Mouse (Mus musculus) WW6 (cell line): ENCODE results near the gene Rasgrp3.

Source experiments
- DNase-seq: peaks from one replicate; pipeline ENCODE4 v3.0.0-alpha.2; 2013; ENCODE audit warnings: low read depth, low spot score

Gene Rasgrp3

GRCm38 (mm10) chr17:75538431-75538830 lies 102.7 kb downstream of the Rasgrp3 start:
- no peak for DNase-seq

- DNase-seq, result no peak
These were observed 103.4 kb downstream of the Rasgrp3 start for GRCm38 (mm10) chr17:75539130-75539529.

DNA sequence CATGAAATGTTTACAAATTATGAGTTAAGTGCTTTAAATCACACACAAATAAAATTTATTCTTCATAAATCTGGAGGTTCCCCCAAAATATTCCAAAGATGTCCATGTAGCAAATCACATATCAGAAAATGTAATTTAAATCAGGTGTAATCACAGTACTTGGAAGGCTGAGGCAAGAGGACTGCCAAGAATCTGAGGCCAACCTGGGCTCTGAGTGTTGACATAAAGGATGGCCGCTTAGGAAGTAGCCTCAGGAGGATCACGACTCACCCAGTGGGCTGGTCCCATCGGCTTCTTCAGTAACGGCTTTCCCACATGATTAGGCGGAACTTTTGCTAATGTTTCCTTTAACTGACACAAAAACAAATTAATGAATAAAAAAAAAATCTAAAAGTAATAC lies 104.1 kb downstream of the Rasgrp3 start:
- DNase-seq, result no peak

DNA sequence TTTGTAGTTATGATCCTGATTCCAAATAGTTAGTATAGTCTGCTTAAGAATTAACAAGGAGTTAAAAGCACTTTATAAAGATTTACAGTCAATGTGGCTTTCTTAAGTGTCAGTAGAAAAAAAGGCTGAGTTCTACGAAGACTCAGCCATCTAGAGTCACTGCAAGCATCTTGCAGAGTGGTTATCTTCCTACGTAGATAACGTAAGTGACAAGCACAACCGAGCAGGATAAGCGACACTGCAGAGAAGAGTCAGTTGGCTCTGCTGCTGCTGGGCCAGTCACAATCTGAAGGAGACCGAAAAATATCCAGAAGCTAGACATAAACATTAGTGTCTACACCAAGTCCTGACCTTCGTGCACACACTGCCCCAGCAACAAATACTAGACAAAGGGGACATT lies 107.7 kb downstream of the Rasgrp3 start:
- DNase-seq, result no peak

DNA sequence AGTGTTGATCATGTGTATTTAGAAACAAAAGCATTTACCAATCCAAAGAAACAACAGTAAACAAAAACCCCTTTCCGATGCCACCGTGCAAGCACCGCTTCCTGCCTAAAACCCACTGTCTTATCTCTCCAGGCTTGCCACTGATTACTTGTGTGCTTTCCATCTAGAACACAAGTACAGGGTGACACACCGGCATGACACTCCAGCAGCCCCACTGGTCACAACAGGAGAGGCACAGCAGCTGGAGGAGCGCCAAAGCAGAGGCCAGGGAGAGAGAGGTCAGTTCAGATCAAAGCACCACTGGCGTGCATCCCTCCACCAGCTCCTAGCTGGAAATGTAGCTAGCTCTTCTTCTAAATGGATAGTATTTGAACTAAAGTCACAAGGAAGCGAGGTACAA lies 108.6 kb downstream of the Rasgrp3 start:
- no peak for DNase-seq

- no peak for DNase-seq
These were observed 115.2 kb downstream of the Rasgrp3 start for GRCm38 (mm10) chr17:75550771-75551413.

DNA sequence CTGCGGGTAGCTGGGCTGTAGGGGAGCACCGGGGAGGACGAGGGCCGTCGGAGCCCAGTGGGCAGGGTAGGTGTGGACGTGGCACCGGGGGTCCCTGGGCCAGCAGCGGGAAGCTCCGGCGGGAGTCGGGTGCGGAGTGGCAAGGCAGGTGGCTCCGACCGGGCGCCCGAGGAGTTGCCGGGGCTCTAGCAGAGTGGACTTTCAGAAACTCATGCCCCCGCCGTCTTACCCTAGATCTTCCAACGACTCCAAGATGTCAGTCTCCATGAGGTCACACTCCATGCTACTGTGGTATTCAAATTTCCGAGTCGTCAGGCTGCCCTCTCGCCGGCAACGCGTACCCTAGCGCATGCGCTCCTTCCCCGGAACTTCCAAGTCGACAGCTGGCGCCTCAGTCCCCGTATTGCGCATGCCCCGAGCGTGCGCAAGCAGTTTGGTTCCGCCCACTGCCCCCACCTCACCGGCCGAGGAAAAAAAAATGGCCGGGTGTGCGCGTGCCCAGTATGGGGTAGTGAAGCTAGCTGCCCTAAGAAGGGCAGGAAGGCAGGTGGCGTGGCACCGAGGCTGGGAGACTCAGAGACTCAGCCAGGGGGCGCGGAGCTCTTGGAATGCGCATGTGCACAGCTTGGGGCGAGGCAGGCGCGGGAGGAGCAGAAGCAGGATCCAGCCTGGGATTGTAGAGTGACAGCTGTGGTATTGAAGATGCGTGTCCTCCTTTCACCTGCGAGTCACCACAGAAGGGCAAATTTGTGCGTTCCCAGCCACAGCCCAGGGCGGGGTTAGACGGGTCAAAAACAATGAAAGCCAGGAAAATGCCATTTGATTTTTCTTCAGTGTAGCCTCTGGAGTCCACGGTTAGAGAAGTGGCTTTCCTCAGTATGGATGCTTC lies 116.1 kb downstream of the Rasgrp3 start, which contains the start of gene Fam98a:
TSS of gene Fam98a (minus strand) at position 435 of the 889 bp plus-strand sequence.
- peak; percentile 93 for DNase-seq

- DNase-seq, result no peak
These were observed 121.3 kb downstream of the Rasgrp3 start for GRCm38 (mm10) chr17:75557031-75557430.

DNA sequence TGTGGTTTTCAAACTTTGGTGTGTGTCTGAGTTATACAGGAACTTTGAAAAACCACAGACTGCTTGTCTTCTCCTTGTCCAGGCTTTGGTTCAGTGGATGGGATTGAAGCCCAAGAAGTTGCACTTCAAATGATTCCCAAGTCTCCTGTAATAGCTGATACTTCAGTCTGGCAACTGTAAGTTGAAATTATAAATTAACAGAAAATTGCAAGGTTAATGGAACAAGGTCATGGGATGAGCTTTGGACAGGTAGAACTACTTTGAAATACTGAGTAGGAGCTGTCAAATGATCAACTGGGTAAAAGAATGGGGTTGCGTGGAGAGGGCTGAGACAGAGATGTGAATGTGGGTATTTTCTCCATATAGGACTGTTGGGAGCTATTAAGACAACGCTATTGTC lies 122.3 kb downstream of the Rasgrp3 start:
- no peak for DNase-seq

GRCm38 (mm10) chr17:75575608-75576007 lies 139.9 kb downstream of the Rasgrp3 start:
- DNase-seq, result no peak
